Mouse (Mus musculus) T-cell, adult 2 months (primary cell): ENCODE results near the gene Cd101.

Experiments used
- DNase-seq: peaks from one replicate; pipeline ENCODE4 v3.0.0; 2022; ENCODE audit warnings: low spot score

The Cd101 gene

GRCm38 (mm10) chr3:101003575-101004356, 25.6 kb downstream of the Cd101 start:
- DNase-seq, result no peak

- no peak for DNase-seq
Measured at GRCm38 (mm10) chr3:100999732-101000131, 29.6 kb downstream of the Cd101 start.

GRCm38 (mm10) chr3:100998904-100999340, 30.4 kb downstream of the Cd101 start:
- peak; percentile 83 for DNase-seq

GRCm38 (mm10) chr3:100997785-100998570, 31.4 kb downstream of the Cd101 start:
- DNase-seq, result no peak

- no peak for DNase-seq
Measured at GRCm38 (mm10) chr3:100994252-100994651, 35.1 kb downstream of the Cd101 start.

- peak; percentile 41 for DNase-seq
Measured at GRCm38 (mm10) chr3:100993718-100994117, 35.6 kb downstream of the Cd101 start.

GRCm38 (mm10) chr3:100993158-100993557, 36.2 kb downstream of the Cd101 start:
- DNase-seq, result no peak

- no peak for DNase-seq
Measured at GRCm38 (mm10) chr3:100990231-100990630, 39.1 kb downstream of the Cd101 start.

- DNase-seq, result no peak
Measured at GRCm38 (mm10) chr3:100989417-100989816, 39.9 kb downstream of the Cd101 start.

GRCm38 (mm10) chr3:100979290-100979689, 50.1 kb downstream of the Cd101 start:
- DNase-seq, result no peak

- DNase-seq, result peak; percentile 50
Measured at GRCm38 (mm10) chr3:100973906-100974305, 55.5 kb downstream of the Cd101 start.

- DNase-seq, result peak; percentile 87
Measured at GRCm38 (mm10) chr3:100969176-100969917, 60.0 kb downstream of the Cd101 start, which contains the start of gene Ttf2. Ttf2 (minus strand) TSS chr3:100969663.

GRCm38 (mm10) chr3:100963849-100964542, 65.4 kb downstream of the Cd101 start:
- DNase-seq, result no peak

GRCm38 (mm10) chr3:100961501-100961900, 67.9 kb downstream of the Cd101 start:
- DNase-seq, result no peak

- no peak for DNase-seq
Measured at GRCm38 (mm10) chr3:100961007-100961406, 68.3 kb downstream of the Cd101 start.

GRCm38 (mm10) chr3:100954616-100955015, 74.7 kb downstream of the Cd101 start:
- DNase-seq, result no peak

GRCm38 (mm10) chr3:100951531-100951930, 77.8 kb downstream of the Cd101 start:
- DNase-seq, result no peak

- no peak for DNase-seq
Measured at GRCm38 (mm10) chr3:100947286-100947685, 82.1 kb downstream of the Cd101 start.
